Mouse (Mus musculus) activated CD4-positive, CD25-positive, alpha-beta regulatory T cell (primary cell): Measurements from ENCODE around the gene Acd. TPM values are rescaled to one million over a fixed set of nuclear protein-coding genes. Genes with fewer than 3 reads are reported as not detected.

Experiments
- polyA plus RNA-seq, 2 experiments: library from polyadenylated mRNA; unstranded; fragments of 100-300 nt; shearing (Covaris generic); gene quantifications; one replicate each; pipeline ENCODE4 v1.2.1; 2017

Gene Acd
- polyA plus RNA-seq, result 10 to 100 TPM; 65.1 to 65.6 TPM

DNA sequence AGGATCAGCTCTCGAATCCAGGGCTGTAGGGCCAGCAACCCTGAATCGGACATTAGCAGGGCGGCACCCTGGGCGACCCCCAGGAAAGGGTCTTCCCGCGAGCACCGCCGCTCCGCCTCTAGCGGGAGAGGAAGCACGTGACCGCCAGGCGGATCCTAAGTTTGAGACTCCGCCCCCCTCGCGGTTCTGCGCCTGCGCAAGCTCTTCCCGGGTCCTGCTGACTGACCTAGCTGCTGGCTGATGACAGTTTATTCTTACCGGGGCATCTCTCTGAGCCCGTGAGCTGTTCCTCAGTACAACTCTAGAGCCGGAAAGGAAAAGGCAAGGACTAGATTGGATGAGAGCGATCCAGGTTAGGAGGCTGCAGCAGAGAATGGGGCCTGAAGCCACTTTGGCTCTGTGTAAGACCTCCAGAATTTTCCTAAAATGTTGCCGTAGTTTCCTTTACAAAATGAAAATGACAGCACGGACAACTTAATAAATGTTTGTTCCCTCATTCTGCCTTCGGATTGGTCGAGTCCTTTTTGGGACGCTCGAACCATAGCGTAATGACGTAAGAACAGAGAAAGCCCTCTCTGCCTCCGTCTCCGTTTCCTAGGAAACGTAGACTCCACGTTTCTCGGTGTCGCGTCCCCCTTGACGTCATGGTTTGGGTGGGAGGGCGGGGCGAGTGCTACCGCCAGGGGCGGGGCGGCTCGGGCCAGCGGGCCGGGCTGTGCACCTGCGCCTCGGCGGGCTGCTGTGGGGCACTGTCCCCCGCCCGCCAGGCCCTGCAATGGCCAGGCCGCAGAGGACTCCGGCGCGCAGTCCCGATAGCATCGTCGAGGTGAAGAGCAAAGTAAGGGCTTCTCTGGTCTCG is at the start of gene Acd, which contains the start of gene Pard6a:
Acd (minus strand) TSS at position 137 of the 859 bp plus-strand sequence.
Pard6a (plus strand) TSS at position 183 of the 859 bp plus-strand sequence.

DNA sequence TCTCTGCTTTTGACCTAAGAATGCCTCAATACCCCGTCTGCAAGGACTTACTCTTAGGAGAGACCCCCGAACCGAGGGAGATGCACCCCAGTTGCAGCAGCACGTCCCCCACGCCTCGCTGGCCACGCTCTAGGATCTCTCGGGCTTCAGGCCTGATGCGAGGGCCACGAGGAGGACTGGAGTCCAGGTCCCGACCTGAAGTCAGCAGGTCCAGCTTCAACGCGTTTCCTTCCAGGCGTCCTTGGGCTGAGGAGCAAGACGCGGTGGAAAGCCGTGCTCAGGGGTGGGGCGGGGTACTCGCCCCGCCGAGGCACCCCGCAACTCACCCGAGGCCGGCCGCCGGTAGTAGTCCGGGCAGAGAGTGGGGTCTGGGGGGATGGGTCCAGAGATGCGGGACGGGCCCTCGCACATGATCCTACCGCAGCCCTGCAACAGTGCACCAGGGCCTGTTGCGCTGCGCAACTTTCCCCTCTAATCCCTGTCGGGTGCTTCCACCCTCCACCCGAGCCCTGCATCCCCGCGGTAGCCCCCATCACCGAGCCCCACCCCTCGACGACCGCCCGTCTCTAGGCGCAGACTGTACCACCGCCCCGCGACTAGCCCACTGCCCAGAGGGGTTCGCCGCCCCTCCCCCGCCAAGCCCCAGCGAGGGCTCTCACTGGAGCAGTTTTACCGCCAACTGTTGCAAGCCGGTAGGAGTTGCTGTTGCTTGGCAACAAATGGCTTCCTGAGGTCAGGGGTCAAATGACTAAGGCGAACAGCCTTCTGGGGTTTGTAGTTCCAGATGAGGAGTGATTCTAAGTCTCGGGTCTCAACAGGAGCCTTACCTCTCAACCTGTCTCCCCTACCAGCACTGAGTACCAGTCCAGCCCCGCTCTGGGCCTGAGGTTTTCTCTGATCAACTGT is 6.8 kb upstream of the Acd start, which contains the start of the genes 4933405L10Rik and Enkd1:
4933405L10Rik (plus strand) TSS at position 158 of the 906 bp plus-strand sequence.
Enkd1 (minus strand) TSS at position 713 of the 906 bp plus-strand sequence.

DNA sequence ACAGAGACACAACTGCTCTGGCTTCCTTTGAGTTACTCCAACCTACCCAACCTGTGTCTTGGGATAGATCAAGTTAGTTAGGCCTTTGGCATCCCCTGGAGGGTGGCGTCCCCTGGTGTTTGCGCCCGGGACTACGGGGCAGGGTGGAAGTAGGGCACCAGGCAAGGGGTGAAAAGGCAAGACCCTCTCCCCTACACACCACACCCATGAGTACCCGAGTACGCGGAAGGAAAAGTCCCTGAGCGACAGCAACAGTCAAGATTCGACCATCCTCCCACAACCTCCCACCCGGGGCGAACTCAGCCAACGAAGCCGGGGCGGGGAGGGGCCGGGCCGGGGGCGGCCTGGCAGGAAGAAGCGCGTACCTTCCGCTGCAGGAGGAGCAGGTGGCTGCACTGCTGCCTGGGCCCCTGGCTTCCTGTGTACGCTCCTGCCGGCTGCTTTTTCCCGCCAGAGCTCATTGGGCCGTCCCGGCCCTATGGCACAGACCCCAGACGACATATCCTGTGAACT is 15.1 kb downstream of the Acd start, which contains the start of gene Carmil2:
Carmil2 (plus strand) TSS at position 479 of the 513 bp plus-strand sequence.

Other genes starting within 250 kb of the Acd start
- gene Tppp3, start 229.6 kb downstream of the Acd start, polyA plus RNA-seq, result 1 to 10 TPM in 1 of 2 experiments, not detected in 1; 1.8 TPM
- gene Zdhhc1, start 204.2 kb downstream of the Acd start, polyA plus RNA-seq, result 1 to 10 TPM; 1.5 to 4.3 TPM
- under 1 TPM in 1 of 2 experiments, not detected in 1; 0.37 TPM for gene Hsd11b2, start 182.3 kb downstream of the Acd start, polyA plus RNA-seq
- gene Atp6v0d1, start 135.1 kb downstream of the Acd start, polyA plus RNA-seq, result 10 to 100 TPM; 56.2 to 62.2 TPM
- 10 to 100 TPM; 13.2 to 18.4 TPM for gene Ripor1, start 95.8 kb downstream of the Acd start, polyA plus RNA-seq
- gene Ctcf, start 64.5 kb downstream of the Acd start, polyA plus RNA-seq, result 100 to 1,000 TPM; 174 to 204 TPM
- gene Agrp, start 63.7 kb downstream of the Acd start, polyA plus RNA-seq, result under 1 TPM in 1 of 2 experiments, not detected in 1; 0.90 TPM
- gene Carmil2, start 14.8 kb downstream of the Acd start, polyA plus RNA-seq, result 100 to 1,000 TPM in 1 of 2 experiments, 10 to 100 TPM in 1; 90.8 to 130 TPM
- gene Pard6a, start within 50 bp of the Acd start, polyA plus RNA-seq, result 10 to 100 TPM in 1 of 2 experiments, 1 to 10 TPM in 1; 8.3 to 10.2 TPM
- gene 4933405L10Rik, start 6.6 kb upstream of the Acd start, polyA plus RNA-seq, result under 1 TPM in 1 of 2 experiments, not detected in 1; 0.26 TPM
- gene Enkd1, start 7.1 kb upstream of the Acd start, polyA plus RNA-seq, result 1 to 10 TPM; 1.8 to 6.9 TPM
- 1 to 10 TPM; 2.1 to 4.7 TPM for gene Gfod2, start 57.6 kb upstream of the Acd start, polyA plus RNA-seq
- gene Ranbp10, start 126.2 kb upstream of the Acd start, polyA plus RNA-seq, result 10 to 100 TPM; 23.7 to 27.1 TPM
- gene Tsnaxip1, start 126.6 kb upstream of the Acd start, polyA plus RNA-seq, result under 1 TPM in 1 of 2 experiments, not detected in 1; 0.10 TPM
- gene Cenpt, start 152.2 kb upstream of the Acd start, polyA plus RNA-seq, result 10 to 100 TPM; 12.8 to 21.8 TPM
- 10 to 100 TPM; 26.6 to 30.2 TPM for gene Thap11, start 154.0 kb upstream of the Acd start, polyA plus RNA-seq
- gene Nutf2, start 159.5 kb upstream of the Acd start, polyA plus RNA-seq, result 10 to 100 TPM in 1 of 2 experiments, 1 to 10 TPM in 1; 8.9 to 11.9 TPM
- 10 to 100 TPM; 49.6 to 60.5 TPM for gene Edc4, start 179.8 kb upstream of the Acd start, polyA plus RNA-seq
- under 1 TPM; 0.47 to 0.92 TPM for gene Nrn1l, start 192.5 kb upstream of the Acd start, polyA plus RNA-seq
- 10 to 100 TPM; 18.0 to 22.4 TPM for gene Pskh1, start 199.3 kb upstream of the Acd start, polyA plus RNA-seq
- gene Ctrl, start 232.8 kb upstream of the Acd start, polyA plus RNA-seq, result 1 to 10 TPM; 1.7 to 2.0 TPM
- 100 to 1,000 TPM; 512 to 532 TPM for gene Psmb10, start 237.3 kb upstream of the Acd start, polyA plus RNA-seq
- under 1 TPM in 1 of 2 experiments, not detected in 1; 0.52 TPM for gene Lcat, start 242.3 kb upstream of the Acd start, polyA plus RNA-seq